Mouse (Mus musculus): ENCODE measurements around the gene Vdr.

DNA sequence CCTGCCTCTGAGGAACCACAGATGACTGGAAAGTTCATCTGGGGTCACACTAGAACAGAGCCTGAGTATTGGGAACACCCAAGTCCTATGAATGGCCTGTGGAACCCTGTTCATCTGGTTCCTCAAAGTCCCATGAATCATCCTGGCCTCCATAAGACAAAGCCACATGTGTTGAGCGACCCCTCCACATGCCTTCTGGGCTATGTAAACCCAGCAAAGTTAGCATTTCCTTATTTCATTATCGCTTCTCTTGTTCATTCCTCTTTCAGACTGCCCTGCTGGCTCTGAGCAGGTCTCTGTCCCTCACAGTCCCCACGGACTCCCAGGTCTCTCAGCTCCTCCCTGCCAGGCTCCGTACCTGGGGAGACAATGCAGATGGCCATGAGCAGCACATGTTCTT lies 52.0 kb downstream of the Vdr start:
- TF ChIP-seq POLR2A (IDR thresholded peaks at IDR 0.05; ENCODE audit: insufficient read depth, low read depth, low read length) (no peak), CTCF (IDR thresholded peaks at IDR 0.05) (no peak)

Data from heart, adult 2 months (tissue).